Mouse (Mus musculus) embryonic facial prominence, embryonic 13.5 days (tissue): Measurements from ENCODE around the gene Evx2. TPM values are rescaled to one million over a fixed set of nuclear protein-coding genes. Genes with fewer than 3 reads are reported as not detected.
A peak's percentile ranks its signal among the peaks of the same experiment; 100 is the strongest.

Experiments used
- ATAC-seq: fragments of 200-750 bp; cut with Nextera tagmentation; 2 replicates; pipeline ENCODE4 v1.8.0; 2017; ENCODE audit warnings: low read depth; ENCODE audit not compliant: insufficient number of reproducible peaks, insufficient read depth, low FRiP score, low TSS enrichment
- H3K27ac ChIP-seq: fragments of 300-500 bp; sonication (generic); 2 replicates; pipeline ENCODE4 v1.5.1; 2015; ENCODE audit warnings: moderate library complexity, mild to moderate bottlenecking, inconsistent platforms
- H3K27me3 ChIP-seq: fragments of 300-500 bp; sonication (generic); 2 replicates; pipeline ENCODE4 v1.6.1; 2015; ENCODE audit warnings: mild to moderate bottlenecking, inconsistent platforms
- H3K36me3 ChIP-seq: fragments of 300-500 bp; sonication (generic); 2 replicates; pipeline ENCODE4 v1.6.1; 2015; ENCODE audit warnings: mild to moderate bottlenecking, inconsistent platforms
- H3K4me1 ChIP-seq: fragments of 300-500 bp; sonication (generic); 2 replicates; pipeline ENCODE4 v1.6.1; 2015; ENCODE audit warnings: inconsistent platforms
- H3K4me2 ChIP-seq: fragments of 300-500 bp; sonication (generic); 2 replicates; pipeline ENCODE4 v1.6.1; 2015; ENCODE audit warnings: moderate library complexity, mild to moderate bottlenecking, inconsistent platforms
- H3K4me3 ChIP-seq: fragments of 300-500 bp; sonication (generic); 2 replicates; pipeline ENCODE4 v1.5.1; 2015; ENCODE audit warnings: mild to moderate bottlenecking, inconsistent platforms
- H3K9ac ChIP-seq: fragments of 300-500 bp; sonication (generic); 2 replicates; pipeline ENCODE4 v1.6.1; 2015; ENCODE audit warnings: mild to moderate bottlenecking, inconsistent platforms
- H3K9me3 ChIP-seq: fragments of 300-500 bp; sonication (generic); 2 replicates; pipeline ENCODE4 v1.6.1; 2016; ENCODE audit warnings: inconsistent platforms
- WGBS: fragments of 180-500 bp; shearing (Covaris S2); methylation state at CpG from one replicate; pipeline ENCODE4 v1.1.7; 2015; ENCODE audit warnings: mixed read lengths; 5-methylcytosine and 5-hydroxymethylcytosine counted together
- polyA plus RNA-seq: library from polyadenylated mRNA; unstranded; fragments of >200 nt; fragmentation: Nextera tagmentation; extraction: Ambion mirVana; gene quantifications from 2 replicates; pipeline ENCODE4 v1.2.1, GENCODE M21; 2015

Gene Evx2
- polyA plus RNA-seq, 1 experiment from 2014 or later, result not detected

DNA sequence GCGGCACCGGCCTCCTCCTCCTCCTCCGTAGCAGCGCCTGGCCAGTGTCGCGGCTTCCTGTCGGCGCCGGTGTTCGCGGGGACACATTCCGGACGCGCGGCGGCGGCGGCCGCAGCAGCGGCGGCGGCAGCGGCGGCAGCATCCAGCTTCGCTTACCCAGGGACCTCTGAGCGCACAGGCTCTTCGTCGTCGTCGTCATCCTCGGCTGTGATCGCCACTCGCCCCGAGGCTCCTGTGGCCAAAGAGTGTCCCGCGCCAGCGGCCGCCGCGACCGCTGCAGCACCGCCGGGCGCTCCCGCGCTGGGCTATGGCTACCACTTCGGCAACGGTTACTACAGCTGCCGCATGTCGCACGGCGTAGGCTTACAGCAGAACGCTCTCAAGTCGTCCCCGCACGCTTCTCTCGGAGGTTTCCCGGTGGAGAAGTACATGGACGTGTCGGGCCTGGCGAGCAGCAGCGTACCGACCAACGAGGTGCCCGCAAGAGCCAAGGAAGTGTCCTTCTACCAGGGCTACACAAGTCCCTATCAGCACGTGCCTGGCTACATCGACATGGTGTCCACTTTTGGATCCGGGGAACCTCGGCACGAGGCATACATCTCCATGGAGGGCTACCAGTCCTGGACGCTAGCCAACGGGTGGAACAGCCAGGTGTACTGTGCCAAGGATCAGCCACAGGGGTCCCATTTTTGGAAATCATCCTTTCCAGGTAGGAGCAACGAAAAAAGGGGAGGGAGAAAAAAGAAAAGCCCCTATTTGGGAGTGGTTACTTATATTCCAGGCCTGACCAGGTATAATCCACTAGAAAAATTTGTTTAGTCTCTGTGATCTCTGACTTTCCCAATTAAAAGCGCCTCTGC, 9.2 kb upstream of the Evx2 start:
- Histone ChIP-seq H3K4me1 (peaks cover 18% of the 10 kb centered on the region), H3K4me2 (peak overlapping the region; percentile 62), H3K36me3 (no peaks in the 10 kb centered on the region), H3K9me3 (no peaks in the 10 kb centered on the region), H3K9ac (0 out of 2 replicates have a peak overlapping the region, but pooled peaks have one; percentile 16), H3K27me3 (peaks cover 96% of the 10 kb centered on the region), H3K4me3 (peak overlapping the region; percentile 37), H3K27ac (no peak overlapping the region)
- WGBS, result under 1% methylated on average over 53 of the region's 74 CpGs
- ATAC-seq, result no peak

DNA sequence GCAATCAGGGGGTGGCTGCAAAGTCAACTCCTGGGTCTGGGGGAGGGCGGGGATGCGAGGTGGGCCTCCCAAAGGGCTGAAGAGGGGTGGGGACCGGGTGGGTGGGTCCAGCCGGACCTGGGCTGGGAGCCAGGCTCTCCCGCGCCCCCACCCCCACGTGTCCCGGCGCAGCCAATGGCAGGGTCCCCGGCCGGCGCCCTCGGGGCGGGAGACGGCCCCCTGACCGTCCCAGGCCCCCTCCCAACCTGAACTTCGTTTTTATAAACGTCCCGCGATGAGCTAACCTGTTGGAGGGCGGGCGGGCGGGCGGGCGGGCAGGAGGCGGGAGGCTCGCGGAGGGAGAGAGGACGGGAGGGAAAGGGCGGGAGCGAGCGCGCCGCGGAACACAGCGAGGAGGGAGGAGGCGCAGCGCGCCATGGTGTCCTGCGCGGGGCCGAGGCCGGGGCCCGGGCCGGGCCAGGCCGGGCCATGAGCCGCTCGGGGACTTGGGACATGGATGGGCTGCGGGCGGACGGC, 8.5 kb upstream of the Evx2 start, which contains the start of gene Hoxd13:
TSS of gene Hoxd13 (plus strand) at position 469 of the 516 bp plus-strand sequence.
- Histone ChIP-seq H3K9ac (0 out of 2 replicates have a peak within 1 kb of the TSS, but pooled peaks have one; percentile 16), H3K27ac (no peak within 1 kb of the TSS)
- 1% methylated on average over 29 of the region's 51 CpGs for WGBS

DNA sequence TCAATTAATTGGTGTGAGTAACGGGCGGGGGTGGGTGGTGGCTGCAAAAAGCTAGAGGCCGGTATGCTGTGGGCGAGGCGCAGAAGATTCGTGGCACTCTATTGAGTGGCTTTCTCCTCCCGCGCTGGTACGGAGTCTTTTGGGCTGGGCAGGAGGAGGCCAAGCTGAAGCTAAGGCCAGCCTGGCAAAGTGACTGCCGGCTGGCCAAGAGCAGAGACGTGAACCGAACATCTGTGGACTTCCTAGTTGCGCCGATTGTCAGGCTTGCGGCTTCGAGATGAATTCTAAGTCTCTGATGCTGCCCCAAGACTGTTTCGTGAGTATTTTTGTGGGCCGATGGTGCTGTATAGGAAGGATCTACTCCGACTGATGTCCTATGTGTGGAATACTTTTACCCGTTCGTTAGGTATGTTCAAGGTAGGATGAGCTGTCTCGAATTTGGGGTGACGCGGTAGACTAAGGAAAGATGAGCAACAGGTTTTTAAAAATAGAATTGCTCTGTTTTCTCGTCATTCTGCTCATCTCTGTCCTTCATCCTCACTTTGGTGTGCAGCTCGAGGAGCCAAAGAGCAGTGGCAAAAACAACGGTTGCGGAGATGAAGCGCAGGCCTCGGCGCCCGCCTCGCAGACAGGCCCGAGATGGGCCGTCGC, 8.0 kb upstream of the Evx2 start:
- Histone ChIP-seq H3K4me1 (peaks cover 17% of the 10 kb centered on the region), H3K27ac (no peak overlapping the region), H3K4me2 (peak overlapping the region; percentile 62; the same call in 1 of the 2 replicates), H3K9me3 (no peaks in the 10 kb centered on the region), H3K9ac (no peak overlapping the region), H3K36me3 (no peaks in the 10 kb centered on the region), H3K4me3 (peak overlapping the region; percentile 37), H3K27me3 (peaks cover 96% of the 10 kb centered on the region)
- ATAC-seq, result no peak
- WGBS, result 2% methylated on average over 36 of the region's 36 CpGs

More for the DNA sequence above, 8.5 kb upstream of the Evx2 start, which contains the start of gene Hoxd13:
- H3K36me3 ChIP-seq, result no peaks in the 10 kb centered on the region
- H3K9me3 ChIP-seq, result no peaks in the 10 kb centered on the region
- H3K4me2 ChIP-seq, result peak within 1 kb of the TSS; percentile 62
- ATAC-seq, result no peak
- H3K27me3 ChIP-seq, result peaks cover 96% of the 10 kb centered on the region
- H3K4me1 ChIP-seq, result peaks cover 22% of the 10 kb centered on the region
- H3K4me3 ChIP-seq, result peak within 1 kb of the TSS; percentile 37

DNA sequence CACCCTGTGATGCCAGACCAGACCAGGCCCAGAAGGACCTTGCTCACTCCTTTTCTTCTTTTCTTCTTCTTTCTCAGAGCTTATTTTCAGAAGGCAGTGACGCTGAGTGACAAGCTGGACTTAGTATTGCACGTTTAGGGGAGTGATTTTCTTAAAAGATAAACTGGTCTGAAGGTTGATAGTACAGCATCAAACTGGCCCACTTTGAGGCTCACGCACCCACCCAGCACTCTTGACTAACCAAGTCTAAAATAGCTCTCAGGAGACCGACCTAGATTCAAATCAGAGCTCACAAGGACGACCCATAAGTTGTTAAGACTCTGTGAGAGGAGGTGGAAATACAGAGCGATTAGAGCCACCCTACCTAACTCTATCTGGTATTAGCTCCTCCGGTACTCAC, 7.1 kb upstream of the Evx2 start:
- no peaks in the 10 kb centered on the region for H3K36me3 ChIP-seq
- H3K4me3 ChIP-seq, result no peak overlapping the region
- peaks cover 20% of the 10 kb centered on the region for H3K4me1 ChIP-seq
- no peak overlapping the region for H3K4me2 ChIP-seq
- peaks cover 96% of the 10 kb centered on the region for H3K27me3 ChIP-seq
- 2% methylated on average over 7 of the region's 7 CpGs for WGBS
- no peaks in the 10 kb centered on the region for H3K9me3 ChIP-seq
- H3K27ac ChIP-seq, result no peak overlapping the region
- H3K9ac ChIP-seq, result no peak overlapping the region
- ATAC-seq, result no peak

DNA sequence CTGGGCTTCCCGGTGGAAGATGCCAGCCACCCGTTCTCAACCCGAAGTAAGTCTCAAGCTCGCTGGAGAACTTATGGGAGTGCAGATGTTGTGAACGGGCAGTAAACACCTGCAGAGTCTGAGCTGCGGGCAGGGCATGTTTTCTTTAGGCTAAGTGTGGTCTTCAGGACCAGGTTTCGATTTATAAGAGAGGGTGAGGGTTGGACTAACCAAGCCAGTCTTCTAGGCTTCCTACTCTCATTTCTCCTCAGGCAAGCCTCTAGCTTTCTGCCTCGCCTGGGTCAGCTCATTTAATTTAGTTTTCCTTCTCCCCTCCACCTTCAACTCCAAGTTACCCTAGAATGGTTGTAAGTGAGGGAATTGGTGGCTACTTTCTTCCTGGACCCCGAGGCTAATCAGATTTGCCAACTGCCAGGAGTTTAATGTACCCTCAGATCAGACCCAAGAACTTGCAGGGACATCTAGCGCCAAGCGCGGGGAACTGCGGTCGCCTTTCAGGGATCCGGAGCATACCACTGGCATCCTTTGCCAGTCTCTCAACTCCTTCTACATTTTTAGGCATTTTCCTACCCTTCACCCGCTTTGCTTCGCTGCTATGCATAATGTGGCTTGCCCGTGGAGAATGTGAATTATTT, 4.1 kb upstream of the Evx2 start:
- peaks cover 28% of the 10 kb centered on the region for H3K4me1 ChIP-seq
- H3K9ac ChIP-seq, result no peak overlapping the region
- ATAC-seq, result no peak
- WGBS, result 4% methylated on average over 18 of the region's 18 CpGs
- no peaks in the 10 kb centered on the region for H3K36me3 ChIP-seq
- H3K4me3 ChIP-seq, result 0 out of 2 replicates have a peak overlapping the region, but pooled peaks have one; percentile 6
- H3K27me3 ChIP-seq, result peaks cover 97% of the 10 kb centered on the region
- peak overlapping the region; percentile 16; the same call in 1 of the 2 replicates for H3K4me2 ChIP-seq
- no peaks in the 10 kb centered on the region for H3K9me3 ChIP-seq
- H3K27ac ChIP-seq, result no peak overlapping the region

DNA sequence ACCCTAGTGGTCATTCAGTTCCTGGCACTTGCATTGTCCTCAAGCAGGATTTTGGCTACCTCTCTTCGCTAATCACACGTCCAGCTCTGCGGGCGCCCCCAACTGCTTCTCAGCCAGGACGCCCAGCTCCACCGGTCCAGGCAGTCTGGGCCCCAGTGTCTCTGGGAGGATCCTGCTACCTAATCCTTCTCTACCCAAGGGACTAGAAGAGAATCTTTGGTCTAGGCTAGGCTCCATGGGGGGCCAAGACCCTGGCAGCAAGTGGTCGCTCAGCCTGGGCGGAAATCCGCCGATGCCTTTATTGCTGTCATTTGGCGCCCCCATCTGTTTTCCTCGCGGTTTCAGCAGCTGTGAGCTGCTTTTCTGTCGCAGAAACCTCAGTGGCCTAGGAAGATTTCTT, 2.3 kb upstream of the Evx2 start:
- under 1% methylated on average over 14 of the region's 14 CpGs for WGBS
- peak; percentile 62; the same call in 1 of the 2 replicates for ATAC-seq
- Histone ChIP-seq H3K4me2 (peak overlapping the region; percentile 57), H3K4me1 (peaks cover 25% of the 10 kb centered on the region), H3K4me3 (peak overlapping the region; percentile 26), H3K27me3 (peaks cover 98% of the 10 kb centered on the region), H3K27ac (no peak overlapping the region), H3K9ac (no peak overlapping the region), H3K36me3 (no peaks in the 10 kb centered on the region), H3K9me3 (no peaks in the 10 kb centered on the region)

DNA sequence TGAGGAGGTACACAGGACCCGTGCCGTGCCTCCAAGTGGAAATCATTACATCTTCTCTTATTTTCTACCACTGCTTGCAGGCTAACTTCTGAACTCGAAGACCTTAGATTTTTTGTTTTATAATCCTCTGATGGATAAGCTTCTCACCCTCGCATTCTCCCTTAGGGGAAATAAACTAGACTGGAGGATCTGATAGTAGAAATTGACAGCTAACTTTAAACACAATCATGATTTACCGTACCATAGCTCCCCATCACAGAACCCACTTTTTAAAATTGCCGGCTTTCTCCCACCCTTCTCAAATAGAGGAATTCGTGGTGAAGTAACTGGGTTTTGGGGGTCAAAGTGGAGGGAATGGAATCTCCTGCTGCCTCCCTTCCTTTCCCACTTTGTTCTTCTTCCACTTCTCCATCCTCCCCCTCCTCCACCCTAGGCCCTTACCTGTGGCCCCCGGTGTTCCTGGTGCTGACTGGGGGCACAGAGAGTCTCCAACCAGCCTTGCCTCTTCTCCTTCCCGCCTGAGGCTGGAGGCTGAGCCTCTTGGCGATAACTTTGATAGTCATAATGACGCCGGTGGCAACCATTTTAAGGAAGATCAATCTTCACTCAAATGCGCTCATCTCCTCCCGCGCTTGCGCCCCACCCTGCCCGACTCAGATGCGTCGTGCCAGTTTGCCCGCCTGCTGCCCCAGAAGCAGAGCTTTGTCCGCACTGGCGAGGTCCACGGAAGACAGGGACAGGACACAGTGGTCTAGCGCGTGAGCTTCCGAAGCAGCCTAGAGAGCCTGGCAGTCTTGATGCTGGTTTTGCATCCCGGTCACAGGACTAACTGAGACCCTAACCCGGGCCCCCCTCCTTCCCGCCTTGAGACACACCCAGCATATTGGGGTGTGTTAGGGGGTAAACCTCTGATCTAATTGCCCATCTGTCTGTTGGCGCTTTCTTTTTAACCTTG, 1.3 kb upstream of the Evx2 start:
- no peak for ATAC-seq
- no peak overlapping the region for H3K27ac ChIP-seq
- peaks cover 98% of the 10 kb centered on the region for H3K27me3 ChIP-seq
- H3K9me3 ChIP-seq, result no peaks in the 10 kb centered on the region
- H3K36me3 ChIP-seq, result no peaks in the 10 kb centered on the region
- H3K4me2 ChIP-seq, result no peak overlapping the region
- H3K4me3 ChIP-seq, result peak overlapping the region; percentile 16
- 3% methylated on average over 30 of the region's 30 CpGs for WGBS
- no peak overlapping the region for H3K9ac ChIP-seq
- H3K4me1 ChIP-seq, result peaks cover 31% of the 10 kb centered on the region

DNA sequence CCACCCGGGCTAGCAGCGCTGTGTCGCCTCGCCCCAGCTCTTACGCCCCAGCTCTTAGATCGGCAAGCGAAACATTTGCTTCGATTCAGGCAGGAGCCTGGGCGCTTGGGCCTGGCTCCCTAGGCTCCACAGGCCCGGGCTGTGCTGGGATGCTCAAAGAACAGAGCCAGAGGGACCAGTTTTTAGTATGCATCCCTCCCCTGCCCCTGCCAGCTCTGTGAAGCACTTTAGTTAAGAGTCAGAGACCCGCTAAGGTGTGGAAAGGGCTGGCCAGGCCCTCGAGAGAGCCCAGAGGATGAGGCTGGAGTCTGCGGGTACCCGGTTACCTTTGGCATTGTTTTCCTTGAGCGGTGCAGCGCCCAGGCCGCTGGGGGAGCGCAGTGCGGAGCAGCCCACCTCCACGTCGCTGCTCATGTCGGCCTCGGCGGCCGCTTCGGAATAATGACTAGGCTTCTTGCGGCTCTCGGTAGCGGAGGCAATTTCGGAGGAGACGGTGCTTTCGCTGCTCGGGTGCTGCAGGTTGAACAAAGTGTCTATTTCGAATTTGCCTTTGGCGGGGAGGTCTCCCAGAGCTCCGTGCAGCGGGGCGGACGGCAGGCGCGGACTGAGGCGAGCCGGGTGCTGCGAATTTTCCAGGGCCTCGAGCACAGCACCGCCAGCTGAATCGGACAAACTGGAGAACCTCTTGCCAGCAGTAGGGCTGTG, 538 bp downstream of the Evx2 start:
- under 1% methylated on average over 47 of the region's 47 CpGs for WGBS
- peaks cover 35% of the 10 kb centered on the region for H3K4me1 ChIP-seq
- ATAC-seq, result no peak
- H3K9ac ChIP-seq, result 0 out of 2 replicates have a peak overlapping the region, but pooled peaks have one; percentile 32
- H3K4me2 ChIP-seq, result peak overlapping the region; percentile 24
- no peaks in the 10 kb centered on the region for H3K36me3 ChIP-seq
- H3K9me3 ChIP-seq, result no peaks in the 10 kb centered on the region
- H3K27ac ChIP-seq, result no peak overlapping the region
- H3K4me3 ChIP-seq, result peak overlapping the region; percentile 21
- peaks cover 99% of the 10 kb centered on the region for H3K27me3 ChIP-seq

DNA sequence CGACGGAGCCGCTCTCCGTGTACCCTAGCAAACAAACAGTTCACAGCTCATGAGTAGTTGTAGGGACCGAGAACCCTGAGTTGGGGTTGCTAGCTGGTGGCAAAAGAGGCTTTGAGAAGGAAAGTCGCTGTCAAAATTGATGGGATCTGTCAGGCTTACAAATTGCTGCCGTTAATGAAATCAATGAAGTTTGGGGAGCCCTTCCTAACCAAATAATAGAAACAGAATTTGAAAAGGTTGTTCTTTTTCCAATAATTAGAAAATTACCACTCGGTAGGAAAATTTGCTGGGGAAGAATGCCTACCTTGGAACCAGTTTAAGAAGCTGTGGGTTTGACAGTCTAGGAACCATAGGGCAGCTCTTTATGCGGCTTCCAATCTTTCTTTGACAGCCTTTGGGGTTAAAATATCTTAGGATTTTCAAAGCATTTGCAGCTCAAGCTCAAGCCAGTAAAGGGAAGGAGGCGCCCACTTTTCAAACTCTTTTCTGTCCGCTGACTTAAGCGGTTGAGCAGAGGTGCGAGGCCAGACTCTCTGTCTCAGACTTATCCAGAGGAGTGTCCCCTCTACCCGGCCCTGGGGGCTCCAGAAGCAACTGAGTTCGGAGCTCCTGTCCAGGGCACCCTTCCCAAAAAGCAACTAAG, 1.2 kb downstream of the Evx2 start:
- Histone ChIP-seq H3K4me2 (peak overlapping the region; percentile 31), H3K9me3 (no peaks in the 10 kb centered on the region), H3K4me3 (peak overlapping the region; percentile 21), H3K36me3 (no peaks in the 10 kb centered on the region), H3K27me3 (peaks cover 95% of the 10 kb centered on the region), H3K9ac (no peak overlapping the region), H3K4me1 (peaks cover 31% of the 10 kb centered on the region), H3K27ac (no peak overlapping the region)
- 2% methylated on average over 15 of the region's 15 CpGs for WGBS
- ATAC-seq, result no peak
